Mouse (Mus musculus): ENCODE measurements around the gene Cep68. TPM values are rescaled to one million over a fixed set of nuclear protein-coding genes. Genes with fewer than 3 reads are reported as not detected.

Gene Cep68
- polyA plus RNA-seq, 1 experiment, result 19.6 TPM

DNA sequence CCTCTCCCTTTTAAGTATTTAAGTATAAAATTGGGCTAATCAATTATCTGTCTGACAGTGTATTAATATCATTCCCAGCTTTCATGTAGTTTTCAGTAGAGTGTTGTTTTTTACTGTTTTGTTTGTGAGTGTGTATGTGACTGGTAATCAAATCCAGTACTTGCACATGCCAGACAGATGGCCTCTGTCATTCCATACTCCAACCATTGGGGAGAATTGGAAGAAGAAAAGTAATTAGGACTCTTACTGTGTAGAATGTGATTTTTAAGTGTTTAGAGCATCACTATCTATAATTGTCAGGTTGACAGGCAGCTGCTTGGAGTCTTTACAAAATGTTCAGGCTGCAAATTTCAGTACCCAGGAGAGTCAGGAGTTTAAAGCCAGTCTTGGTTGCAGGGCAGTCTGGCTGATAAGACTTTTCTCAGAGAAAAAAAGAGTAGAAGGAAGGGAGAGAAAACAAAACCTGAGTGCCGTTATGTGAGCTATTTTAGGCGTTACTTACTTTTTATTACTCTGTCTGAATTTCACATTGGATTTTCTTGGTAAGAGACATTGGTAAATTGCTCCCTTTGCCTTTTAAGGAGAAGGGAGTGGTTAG is 42.5 kb downstream of the Cep68 start:
- no peak for DNase-seq (ENCODE audit: extremely low spot score in 1 of 2, low spot score in 1 of 2)

DNA sequence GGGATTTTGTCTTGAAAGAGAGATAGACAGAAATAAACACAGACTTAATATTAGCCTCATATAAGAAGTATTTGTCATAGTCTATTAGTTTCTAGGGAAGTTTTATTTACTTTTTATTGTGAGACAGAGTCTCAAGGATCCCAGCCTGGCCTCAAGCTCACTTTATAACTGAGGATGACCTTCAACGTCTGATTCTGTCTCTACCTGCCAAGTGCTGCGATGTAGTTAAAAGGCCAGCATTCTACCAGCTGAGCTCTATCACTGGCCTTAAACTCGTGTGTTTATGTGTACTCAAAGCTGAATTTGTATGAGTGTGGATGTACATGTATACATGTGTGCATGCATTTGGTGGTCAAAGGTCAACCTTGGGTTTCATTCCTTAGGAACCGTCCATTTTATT is 43.7 kb downstream of the Cep68 start:
- DNase-seq (ENCODE audit: extremely low spot score in 1 of 2, low spot score in 1 of 2), result no peak

DNA sequence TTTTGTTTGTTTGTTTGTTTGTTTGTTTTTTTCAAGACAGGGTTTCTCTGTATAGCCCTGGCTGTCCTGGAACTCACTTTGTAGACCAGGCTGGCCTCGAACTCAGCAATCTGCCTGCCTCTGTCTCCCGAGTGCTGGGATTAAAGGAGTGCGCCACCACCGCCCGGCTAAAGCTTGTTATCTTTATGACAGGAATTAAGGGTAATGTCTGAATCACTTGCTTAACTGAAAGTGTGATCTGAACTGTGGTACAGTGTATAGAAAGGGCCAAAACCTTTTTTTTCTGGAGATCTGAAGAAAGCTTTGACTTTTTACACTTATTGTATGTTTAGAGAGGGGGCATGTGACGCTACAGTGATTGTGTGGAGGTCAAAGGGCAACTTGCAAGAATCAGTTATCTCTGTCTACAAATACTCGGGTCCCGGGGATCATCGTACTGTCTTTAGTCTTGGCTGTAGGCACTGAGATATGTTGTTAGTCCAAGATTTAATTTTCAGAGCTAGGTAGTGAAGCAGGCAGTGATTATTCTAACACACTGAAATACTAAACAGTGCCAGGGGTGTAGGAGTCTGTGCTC is 44.3 kb downstream of the Cep68 start:
- no peak for DNase-seq (ENCODE audit: extremely low spot score in 1 of 2, low spot score in 1 of 2)

DNA sequence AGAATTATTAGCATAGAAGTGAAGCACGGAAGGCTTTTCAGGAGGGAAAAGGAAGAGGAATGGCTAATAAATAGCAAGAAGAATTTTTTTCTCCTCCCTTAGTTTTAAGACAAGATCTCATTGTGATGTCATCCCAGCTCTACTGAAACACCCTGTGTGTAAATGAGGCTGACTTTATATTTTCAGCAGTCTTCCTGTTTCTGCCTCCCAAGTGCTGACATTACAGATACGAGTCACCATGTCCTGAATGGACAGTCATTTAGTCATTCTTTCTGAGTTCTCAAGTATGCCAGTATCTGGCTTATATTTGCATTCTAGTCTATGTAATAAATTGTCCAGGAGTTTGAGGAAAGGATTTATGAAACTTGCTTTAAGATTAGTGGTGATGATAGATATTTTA is 44.9 kb downstream of the Cep68 start:
- DNase-seq (ENCODE audit: extremely low spot score in 1 of 2, low spot score in 1 of 2), result no peak

DNA sequence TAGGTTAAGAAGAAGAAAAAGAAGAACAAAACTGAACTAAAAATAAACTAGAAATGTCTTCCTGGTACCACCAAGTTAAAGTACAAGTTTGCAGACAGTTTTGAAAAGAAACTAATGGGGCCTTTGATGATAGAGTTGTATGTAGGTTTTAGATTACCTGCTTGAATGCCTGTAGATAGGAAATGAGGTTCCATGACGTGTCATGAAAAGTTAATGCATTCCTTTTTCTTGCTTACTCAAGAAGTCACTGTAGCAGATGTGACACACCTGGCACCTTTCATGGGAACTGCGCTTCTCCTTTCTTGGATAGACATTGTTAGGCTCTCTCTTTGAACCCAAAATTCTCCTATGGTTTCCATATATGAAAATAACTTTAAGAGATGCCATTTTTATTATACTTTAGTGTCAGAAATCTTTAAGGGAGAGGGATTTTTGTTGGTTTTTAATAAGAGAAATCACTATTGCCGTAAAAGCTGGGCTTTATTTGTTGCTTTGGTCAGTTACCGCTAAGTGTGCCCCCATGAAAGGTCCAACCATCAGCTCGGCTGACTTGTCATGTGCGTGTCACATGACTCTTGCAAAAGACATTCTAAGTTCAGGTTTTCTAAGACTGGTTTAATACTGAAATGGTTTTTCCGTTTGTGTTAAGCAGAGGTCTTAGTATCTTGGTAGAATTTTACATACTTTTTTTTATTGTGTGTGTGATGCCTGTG is 46.8 kb downstream of the Cep68 start:
- DNase-seq (ENCODE audit: extremely low spot score in 1 of 2, low spot score in 1 of 2), result no peak

DNA sequence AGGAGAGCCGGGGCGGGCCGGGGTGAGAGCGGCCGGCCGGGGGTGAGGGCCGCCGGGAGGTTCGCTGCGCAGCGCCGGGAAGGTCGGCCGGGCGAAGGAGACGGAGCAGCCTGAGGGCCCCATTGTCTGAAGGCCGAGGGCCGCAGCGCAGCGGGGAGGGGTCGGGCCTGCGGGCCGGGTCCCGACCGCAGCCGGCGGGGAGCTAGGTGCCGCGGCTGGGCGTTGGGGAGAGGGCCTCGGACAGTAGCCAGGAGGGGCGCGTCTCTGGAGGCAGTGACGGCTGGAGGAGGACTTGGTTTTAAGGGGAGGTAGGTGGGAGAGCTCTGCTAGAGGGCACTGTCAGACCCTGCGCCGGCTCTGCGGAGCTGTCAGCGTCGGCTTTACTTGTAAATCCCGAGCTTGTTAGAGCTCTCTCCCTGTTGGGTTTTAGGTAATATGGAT is 47.5 kb downstream of the Cep68 start:
- DNase-seq (ENCODE audit: extremely low spot score in 1 of 2, low spot score in 1 of 2), result peak; percentile 11 to 36

DNA sequence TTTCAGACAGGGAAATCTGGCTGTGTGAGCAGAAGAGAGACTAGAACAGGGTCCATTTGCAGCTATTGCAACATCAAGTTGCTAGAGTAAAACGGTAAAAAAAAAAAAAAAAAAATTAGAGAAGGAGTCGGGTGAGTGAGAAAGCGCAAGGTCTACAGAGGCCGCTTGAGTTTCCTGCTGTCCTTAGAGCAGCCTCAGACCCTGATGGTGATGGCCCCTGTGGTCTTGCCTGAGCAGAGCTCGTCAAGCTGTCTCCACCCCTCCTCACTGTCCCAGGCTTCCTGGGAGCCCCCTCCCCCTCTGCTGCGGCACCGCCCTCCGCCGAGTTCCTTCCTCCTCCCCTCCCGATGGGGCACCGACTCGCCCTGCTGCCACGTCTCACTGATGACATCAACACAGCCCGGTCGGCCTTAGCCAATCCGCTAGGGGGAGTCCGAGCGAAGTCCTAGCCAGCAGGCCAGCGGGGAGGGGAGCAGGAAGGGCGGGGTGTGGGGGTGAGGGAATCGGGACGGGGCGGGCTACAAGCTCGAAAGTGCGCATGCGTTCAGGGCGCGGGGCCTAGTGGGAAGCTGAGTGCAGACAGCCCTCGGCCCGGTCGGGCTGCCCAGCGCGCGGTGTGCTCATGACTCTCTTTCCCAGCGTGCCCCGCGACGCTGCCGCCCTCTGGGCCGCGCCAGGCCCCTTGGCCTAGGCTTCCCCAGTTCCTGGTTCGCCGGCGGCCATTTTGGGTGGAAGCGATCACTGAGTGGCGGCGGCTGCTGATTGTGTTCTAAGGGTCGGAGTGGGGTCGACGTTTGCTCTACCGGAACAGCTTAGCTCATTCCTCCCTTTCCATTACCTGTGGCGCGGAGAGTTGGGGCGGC is 48.3 kb downstream of the Cep68 start, which contains the start of gene Rab1a:
Gene Rab1a (plus strand): TSS at position 720 of the 863 bp plus-strand sequence.
- peak; percentile 99 to 100 for DNase-seq (ENCODE audit: extremely low spot score in 1 of 2, low spot score in 1 of 2)

DNA sequence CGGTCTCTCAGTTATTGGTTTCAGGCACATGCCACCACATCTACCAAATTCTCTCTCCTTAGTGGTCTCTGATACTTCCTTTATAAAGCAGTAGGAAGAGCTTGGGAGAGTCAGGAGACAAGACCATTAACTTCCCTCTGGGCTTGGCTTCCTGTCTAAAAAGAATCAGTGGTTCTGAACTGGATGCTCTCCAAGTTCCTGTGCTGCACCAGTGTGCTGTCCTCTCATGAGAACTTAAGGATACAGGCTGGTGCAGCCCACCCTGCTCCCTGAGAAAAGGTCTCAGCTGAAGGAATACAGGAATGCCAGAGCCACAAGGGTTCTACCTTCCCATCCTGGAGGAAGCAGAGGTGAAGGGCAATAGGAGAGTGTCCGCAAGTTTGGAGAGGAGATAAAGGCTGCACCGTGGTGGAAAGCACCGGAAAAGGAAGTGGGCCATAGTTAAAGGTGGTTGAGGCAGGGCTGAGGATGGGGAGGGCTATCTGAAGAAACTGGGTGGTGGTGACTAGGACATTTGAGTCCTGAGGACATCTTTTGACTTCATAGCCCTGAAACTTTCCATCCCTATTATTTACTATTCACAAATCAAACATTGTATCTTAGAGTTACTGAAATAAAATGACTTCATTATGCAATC is 56.0 kb downstream of the Cep68 start:
- DNase-seq (ENCODE audit: extremely low spot score in 1 of 2, low spot score in 1 of 2), result no peak

DNA sequence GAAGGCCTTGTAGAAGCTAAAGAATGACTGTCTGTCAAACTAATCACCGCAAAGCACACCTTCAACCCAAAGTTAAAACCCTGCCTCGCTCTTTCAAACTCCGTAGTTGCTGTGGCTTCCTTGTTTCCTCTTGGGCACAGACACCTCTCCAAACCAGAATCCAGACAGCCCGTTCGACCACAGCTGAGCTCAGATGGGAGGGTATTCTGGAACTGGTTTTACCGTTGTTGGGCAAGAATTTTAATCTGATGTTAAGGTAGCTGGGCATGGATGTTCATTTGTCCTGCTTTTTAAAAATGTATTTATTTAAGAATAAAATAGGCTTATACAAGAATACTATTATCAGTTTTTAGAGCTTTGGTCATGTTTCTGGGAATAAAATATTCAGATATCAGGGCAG is 62.0 kb downstream of the Cep68 start:
- no peak for DNase-seq (ENCODE audit: extremely low spot score in 1 of 2, low spot score in 1 of 2)

Other genes starting within 250 kb of the Cep68 start
- 123 and 145 TPM in 2 replicates for gene Actr2, start 136.5 kb downstream of the Cep68 start, polyA plus RNA-seq (2012; rRNA removed)
- gene Rab1a, start 48.0 kb downstream of the Cep68 start, polyA plus RNA-seq (2012; rRNA removed), result 210 and 221 TPM in 2 replicates
- gene Slc1a4, start 83.3 kb upstream of the Cep68 start, polyA plus RNA-seq (2012; rRNA removed), result 24.3 and 30.8 TPM in 2 replicates